Comparison of ENCODE assay signal across 11 mouse cellular contexts in the genomic region with DNA sequence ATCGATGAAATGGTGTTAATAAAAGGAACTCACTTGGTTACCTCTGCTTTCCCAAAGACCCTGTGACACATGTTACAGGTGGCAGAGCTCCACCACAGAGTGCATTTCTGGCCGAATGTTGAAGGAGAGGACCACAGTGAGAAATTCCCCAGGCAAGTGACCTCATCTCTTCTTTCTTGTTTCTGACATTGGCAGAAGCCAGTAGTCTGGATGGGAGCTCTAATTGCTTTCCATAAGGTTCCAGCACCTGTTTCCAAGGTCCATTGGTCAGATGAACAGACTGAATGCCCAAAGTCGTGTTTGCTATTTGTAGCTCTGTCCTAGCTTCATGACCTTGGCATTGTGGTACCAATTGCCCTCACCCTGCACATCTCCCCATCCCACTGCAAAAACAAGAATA.
"Had no signal": no experiment of that assay in that cellular context is flagged by ENCODE, and none has a peak within 500 bp of the region (broad histone marks: within the 10 kb centered on the region; RNA-seq: fewer than 3 reads in every experiment).

No protein-coding gene starts in this region.

- ATAC-seq: liver, postnatal 0 days; lung, postnatal 0 days; midbrain, embryonic 15.5 days had no signal

- DNase-seq: kidney, postnatal 25 days; layer of hippocampus, adult 9-11 months; left cerebral cortex, postnatal 4 days; liver, postnatal 0 days; lung, embryonic 14.5 days; retina, postnatal 1 day; right cerebral cortex, postnatal 25 days; spleen, adult 18-20 months; thymus, postnatal 36 days had no signal
